Mouse (Mus musculus) forebrain, embryonic 16.5 days (tissue): Measurements from ENCODE around the gene Rassf9. TPM values are rescaled to one million over a fixed set of nuclear protein-coding genes. Genes with fewer than 3 reads are reported as not detected.

Experiments
- ATAC-seq: fragments of 200-750 bp; cut with Nextera tagmentation; 2 replicates; pipeline ENCODE4 v1.8.0; 2017; ENCODE audit warnings: mild to moderate bottlenecking, moderate library complexity
- H3K27ac ChIP-seq: fragments of 300-500 bp; sonication (generic); 2 replicates; pipeline ENCODE4 v1.5.1; 2014; ENCODE audit warnings: low read length, control low read depth
- H3K27me3 ChIP-seq: fragments of 300-500 bp; sonication (generic); replicated peaks from 2 replicates; pipeline ENCODE4 v1.6.1; 2014; ENCODE audit warnings: low read length; ENCODE audit not compliant: control insufficient read depth, insufficient read depth
- H3K36me3 ChIP-seq: fragments of 300-500 bp; sonication (generic); 2 replicates; pipeline ENCODE4 v1.6.1; 2014; ENCODE audit not compliant: control insufficient read depth, insufficient read depth
- H3K4me1 ChIP-seq: fragments of 300-500 bp; sonication (generic); replicated peaks from 2 replicates; pipeline ENCODE4 v1.6.1; 2014; ENCODE audit warnings: low read length; ENCODE audit not compliant: control insufficient read depth, insufficient read depth
- H3K4me2 ChIP-seq: fragments of 300-500 bp; sonication (generic); 2 replicates; pipeline ENCODE4 v1.6.1; 2014; ENCODE audit warnings: mild to moderate bottlenecking, low read length, control low read depth
- H3K4me3 ChIP-seq: fragments of 300-500 bp; sonication (generic); replicated peaks from 2 replicates; pipeline ENCODE4 v1.5.1; 2014; ENCODE audit warnings: mild to moderate bottlenecking, low read length, control low read depth
- H3K9ac ChIP-seq: fragments of 300-500 bp; sonication (generic); replicated peaks from 2 replicates; pipeline ENCODE4 v1.6.1; 2014; ENCODE audit warnings: low read depth, low read length, control low read depth
- H3K9me3 ChIP-seq: fragments of 300-500 bp; sonication (generic); 2 replicates; pipeline ENCODE4 v1.6.1; 2016; ENCODE audit warnings: low read length; ENCODE audit not compliant: control insufficient read depth
- WGBS: fragments of 180-500 bp; shearing (Covaris S2); extraction: QIAGEN DNeasy Blood & Tissue Kit; methylation state at CpG from one replicate; pipeline ENCODE4 v1.1.7; 2014; 5-methylcytosine and 5-hydroxymethylcytosine counted together
- polyA plus RNA-seq: library from polyadenylated mRNA; unstranded; fragments of >200 nt; fragmentation: Nextera tagmentation; extraction: Ambion mirVana; gene quantifications from 2 replicates; pipeline ENCODE4 v1.2.1, GENCODE M21; 2015

The Rassf9 gene
- polyA plus RNA-seq, 1 experiment from 2014 or later = 1.7 TPM

DNA sequence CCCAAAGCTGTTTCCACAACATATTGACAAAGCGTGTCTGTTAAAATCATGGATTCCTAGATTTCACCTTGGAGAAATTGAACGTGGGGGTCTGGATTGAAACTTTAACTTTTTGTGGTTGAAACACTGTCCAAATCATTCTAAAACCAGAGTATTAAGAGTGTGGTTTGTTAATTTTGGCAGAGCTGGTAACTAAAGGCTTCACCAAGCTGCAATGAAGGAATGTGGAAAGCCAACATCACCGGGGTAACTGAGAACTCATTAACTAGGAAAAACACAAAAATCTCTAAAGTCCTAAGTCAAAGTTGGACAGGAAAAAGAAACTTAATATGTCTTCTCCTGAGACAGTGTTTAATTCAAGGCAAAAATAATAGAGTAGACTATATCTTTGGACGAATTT is 41.9 kb downstream of the Rassf9 start:
- no peak overlapping the region for H3K9ac ChIP-seq

DNA sequence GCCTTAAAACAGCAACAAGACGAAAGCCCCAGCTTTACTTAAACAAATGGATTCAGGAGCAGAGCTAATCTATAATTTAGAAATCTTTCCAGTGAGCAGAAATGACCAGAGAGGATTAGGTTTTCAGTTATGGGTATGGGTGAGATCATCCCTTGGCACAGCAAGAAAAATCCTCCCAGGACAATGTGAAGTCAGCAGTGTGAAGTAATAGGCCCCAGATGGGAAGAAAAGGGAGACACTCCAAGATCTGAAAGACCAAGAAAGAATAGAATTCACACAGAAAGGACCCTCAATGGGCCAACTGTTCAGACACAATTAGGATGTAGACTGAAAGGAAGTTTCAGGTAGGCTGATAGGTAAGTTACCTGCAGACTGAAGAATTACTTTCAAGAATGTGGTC is 50.5 kb downstream of the Rassf9 start:
- Histone ChIP-seq H3K9me3 (no peaks in the 10 kb centered on the region), H3K4me1 (no peaks in the 10 kb centered on the region), H3K9ac (no peak overlapping the region), H3K4me2 (no peak overlapping the region), H3K27me3 (no peaks in the 10 kb centered on the region), H3K36me3 (no peaks in the 10 kb centered on the region), H3K4me3 (no peak overlapping the region), H3K27ac (no peak overlapping the region)
- 28% methylated on average over 1 of the region's 1 CpGs for WGBS
- no peak for ATAC-seq

More for the DNA sequence above, 41.9 kb downstream of the Rassf9 start:
- Histone ChIP-seq H3K4me3 (no peak overlapping the region), H3K27ac (no peak overlapping the region), H3K4me1 (no peaks in the 10 kb centered on the region), H3K4me2 (no peak overlapping the region), H3K9me3 (no peaks in the 10 kb centered on the region), H3K36me3 (no peaks in the 10 kb centered on the region), H3K27me3 (no peaks in the 10 kb centered on the region)
- ATAC-seq = no peak
- WGBS = 81% methylated on average over 4 of the region's 4 CpGs

- no peak overlapping the region for H3K9ac ChIP-seq
- H3K4me2 ChIP-seq = no peak overlapping the region
- H3K27ac ChIP-seq = no peak overlapping the region
- no peaks in the 10 kb centered on the region for H3K27me3 ChIP-seq
- no peaks in the 10 kb centered on the region for H3K9me3 ChIP-seq
- ATAC-seq = no peak
- no peak overlapping the region for H3K4me3 ChIP-seq
- H3K4me1 ChIP-seq = no peaks in the 10 kb centered on the region
- no peaks in the 10 kb centered on the region for H3K36me3 ChIP-seq
- WGBS = 95% methylated on average over 3 of the region's 3 CpGs
Measured at GRCm38 (mm10) chr10:102577970-102578369, 65.9 kb downstream of the Rassf9 start.

DNA sequence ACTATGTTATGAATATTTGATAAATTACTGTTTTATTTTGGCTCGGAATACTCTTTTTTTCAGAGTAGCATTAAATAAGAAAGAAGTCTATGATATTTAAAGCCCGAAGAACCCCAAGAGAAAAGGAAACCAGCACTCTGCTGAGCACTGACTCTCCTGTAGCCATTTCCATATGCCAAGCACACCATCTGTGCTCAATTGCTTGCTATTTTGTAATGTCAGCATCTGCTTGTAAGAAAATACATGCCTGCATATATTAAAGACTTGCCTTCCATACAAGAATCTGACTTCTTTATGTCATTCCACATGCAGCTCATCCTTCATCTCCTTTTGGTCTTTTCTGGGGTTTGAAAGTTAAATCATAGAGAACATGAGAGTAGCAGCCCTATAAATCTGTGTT is 82.3 kb downstream of the Rassf9 start:
- H3K27me3 ChIP-seq = no peaks in the 10 kb centered on the region
- H3K27ac ChIP-seq = no peak overlapping the region
- no peak overlapping the region for H3K4me3 ChIP-seq
- no peaks in the 10 kb centered on the region for H3K4me1 ChIP-seq
- no peaks in the 10 kb centered on the region for H3K9me3 ChIP-seq
- ATAC-seq = peak; percentile 95
- H3K36me3 ChIP-seq = no peaks in the 10 kb centered on the region
- H3K4me2 ChIP-seq = no peak overlapping the region
- WGBS = 74% methylated on average over 2 of the region's 2 CpGs
- no peak overlapping the region for H3K9ac ChIP-seq

Other genes starting within 250 kb of the Rassf9 start
- 25.5 and 27.6 TPM in 2 replicates for gene Nts, start 21.7 kb upstream of the Rassf9 start, polyA plus RNA-seq